Mouse (Mus musculus): Measurements from ENCODE around the gene Inpp5a. TPM values are rescaled to one million over a fixed set of nuclear protein-coding genes. Genes with fewer than 3 reads are reported as not detected.

Gene Inpp5a
- 10 to 100 TPM in 1 of 2 experiments, 1 to 10 TPM in 1; 8.1 to 12.5 TPM for polyA plus RNA-seq (2012; fragmentation: generic; extraction: Trizol)

DNA sequence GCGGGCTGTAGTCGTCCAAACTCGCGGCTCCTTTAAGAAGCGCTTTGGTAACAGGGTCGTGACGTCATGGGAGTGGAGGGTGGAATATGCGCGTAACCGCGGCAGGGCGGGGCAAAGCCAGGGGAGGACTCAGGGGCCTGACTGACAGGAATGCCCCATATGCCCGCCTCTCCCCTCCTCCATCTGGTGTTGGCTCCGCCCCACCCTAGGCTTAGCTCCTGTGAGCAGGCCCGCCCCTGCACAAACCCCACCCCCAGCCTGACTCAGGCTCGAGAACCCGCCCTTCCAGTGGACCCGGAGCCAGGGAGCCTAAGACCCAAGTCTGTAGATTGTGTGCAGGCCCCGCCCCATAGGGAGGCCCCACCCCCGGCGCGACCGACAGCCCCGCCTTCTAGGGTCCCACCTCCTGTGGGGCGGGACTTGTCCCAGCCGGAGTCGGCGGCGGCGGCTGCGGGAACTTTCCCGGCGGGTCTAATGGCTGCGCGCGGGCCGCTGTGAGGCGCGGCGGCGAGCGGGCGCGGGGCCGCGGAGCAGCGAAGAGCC is at the start of gene Inpp5a:
TSS of gene Inpp5a (plus strand) at position 440 of the 543 bp plus-strand sequence.

GRCm38 (mm10) chr7:139582595-139582994 is 193.7 kb downstream of the Inpp5a start, which contains the start of gene Nkx6-2:
Gene Nkx6-2, minus strand, starts transcription at chr7:139582797.

Other genes with a start within 250 kb of the Inpp5a start
- gene Lrrc27, start 176.1 kb upstream of the Inpp5a start, polyA plus RNA-seq (2012; fragmentation: generic; extraction: Trizol): 1 to 10 TPM; 1.8 to 6.8 TPM
- under 1 TPM; 0.13 to 0.17 TPM for gene Stk32c, start 175.8 kb upstream of the Inpp5a start, polyA plus RNA-seq (2012; fragmentation: generic; extraction: Trizol)
- 10 to 100 TPM; 10.5 to 17.2 TPM for gene Pwwp2b, start 140.6 kb upstream of the Inpp5a start, polyA plus RNA-seq (2012; fragmentation: generic; extraction: Trizol)
- gene Nkx6-2, start 193.7 kb downstream of the Inpp5a start, polyA plus RNA-seq (2012; fragmentation: generic; extraction: Trizol): not detected